8 mouse cellular contexts compared by ENCODE assay signal in the genomic region with DNA sequence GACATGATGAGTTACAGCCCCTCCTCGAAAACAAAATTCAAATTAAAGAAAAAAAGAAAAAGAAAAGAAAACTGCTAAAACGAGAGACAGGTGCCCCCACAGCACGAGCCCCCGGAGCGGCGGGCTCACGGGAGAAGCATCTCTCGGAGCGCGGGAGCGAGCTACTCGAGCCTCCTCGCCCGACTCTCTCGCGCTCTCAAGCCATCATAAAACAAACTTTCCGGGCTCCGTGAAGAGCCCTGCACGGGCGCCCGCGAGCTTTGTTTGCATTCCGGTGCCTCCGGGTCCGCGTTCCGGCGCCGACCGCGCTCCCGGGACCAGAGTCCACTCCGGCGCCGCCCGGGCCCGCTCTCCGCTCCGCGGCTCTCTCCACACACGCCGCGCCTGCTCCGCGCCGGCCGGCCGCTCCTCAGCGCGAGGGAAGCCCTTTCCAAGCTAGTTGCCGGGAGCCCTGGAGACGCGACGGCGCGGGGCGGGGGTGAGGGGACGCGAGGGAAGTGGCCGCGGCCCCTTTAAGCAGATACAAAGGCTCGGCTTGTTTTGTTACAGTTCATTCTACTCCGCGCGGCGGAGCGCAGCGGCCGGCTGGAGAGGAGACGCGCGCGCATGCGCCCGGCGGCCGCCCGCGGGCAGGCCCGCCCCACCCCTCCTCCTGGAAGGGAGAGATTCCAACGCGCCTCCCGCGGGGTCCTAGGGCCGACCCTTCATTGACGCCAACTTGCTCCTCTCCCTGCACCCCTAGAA. TPM values are rescaled to one million over a fixed set of nuclear protein-coding genes. Genes with fewer than 3 reads are reported as not detected.
DNase-seq lines count a peak whose midpoint lies in the region; TF ChIP-seq lines count a peak whose summit lies in the region.

Gene Magi1 (minus strand): TSS at position 600 of the 744 bp plus-strand sequence.

- no peak for TF ChIP-seq CTCF in lung, adult 2 months (IDR thresholded peaks at IDR 0.05; ENCODE audit: insufficient read depth, low read length)
- TF ChIP-seq CTCF in thymus, adult 2 months (IDR thresholded peaks at IDR 0.05; ENCODE audit: borderline replicate concordance, control insufficient read depth, extremely low read depth, insufficient read depth, low read length, poor library complexity): no peak

- no peaks in the 10 kb centered on the region for H3K27me3 ChIP-seq in hindbrain, embryonic 10.5 days (ENCODE audit: insufficient read depth, poor library complexity, severe bottlenecking)
- peaks cover 9% of the 10 kb centered on the region; the same call in 1 of the 2 replicates for H3K27me3 ChIP-seq in thymus, adult 2 months (ENCODE audit: control insufficient read depth, insufficient read depth, low read length)

- peak within 1 kb of the TSS; percentile 89 for H3K4me3 ChIP-seq in hindbrain, embryonic 10.5 days
- peak within 1 kb of the TSS; percentile 86 for H3K4me3 ChIP-seq in lung, adult 2 months (replicated peaks; ENCODE audit: extremely low read depth, low read depth, low read length)
- H3K4me3 ChIP-seq in thymus, adult 2 months (ENCODE audit: control insufficient read depth, insufficient read depth, low read length): peak within 1 kb of the TSS; percentile 38

- H3K9me3 ChIP-seq in hindbrain, embryonic 10.5 days: peaks cover 8% of the 10 kb centered on the region; the same call in 1 of the 2 replicates

- DNase-seq in Muller cell, postnatal 12 days (ENCODE audit: inconsistent ontology term): peak; percentile 98
- peak; percentile 94 for DNase-seq in cerebellum, adult 8-10 months
- DNase-seq in frontal cortex, adult 2 months (ENCODE audit: extremely low spot score in 1 of 2, low spot score in 1 of 2): peak; percentile 90 to 94
- peak; percentile 97 for DNase-seq in hindbrain, embryonic 10.5 days (ENCODE audit: low spot score)
- DNase-seq in layer of hippocampus, adult 8-10 months (ENCODE audit: low spot score in 2 of 2): peak; percentile 92 to 93
- peak; percentile 87 for DNase-seq in lung, adult 2 months
- DNase-seq in ovary, postnatal 10 days (ENCODE audit: low spot score): peak; percentile 83
- DNase-seq in thymus, adult 2 months: peak; percentile 61

- H3K4me1 ChIP-seq in hindbrain, embryonic 10.5 days (replicated peaks): peaks cover 38% of the 10 kb centered on the region
- H3K4me1 ChIP-seq in lung, adult 2 months (ENCODE audit: control insufficient read depth, insufficient read depth, low read length): 0 out of 2 replicates have a peak, but pooled peaks cover 2% of the 10 kb centered on the region
- peaks cover 13% of the 10 kb centered on the region for H3K4me1 ChIP-seq in thymus, adult 2 months (replicated peaks; ENCODE audit: control insufficient read depth, insufficient read depth, low read length)

- peak; percentile 53; the same call in 1 of the 2 replicates for TF ChIP-seq POLR2A in lung, adult 2 months (IDR thresholded peaks at IDR 0.05; ENCODE audit: borderline replicate concordance, extremely low read depth, low read depth, low read length)
- no peak for TF ChIP-seq POLR2A in thymus, adult 2 months (IDR thresholded peaks at IDR 0.05; ENCODE audit: control insufficient read depth, extremely low read depth, insufficient read depth, low read length, poor library complexity)

- H3K27ac ChIP-seq in hindbrain, embryonic 10.5 days: peak within 1 kb of the TSS; percentile 96
- H3K27ac ChIP-seq in thymus, adult 2 months (ENCODE audit: control insufficient read depth, insufficient read depth, low read length): no peak within 1 kb of the TSS

- H3K36me3 ChIP-seq in hindbrain, embryonic 10.5 days: no peaks in the 10 kb centered on the region
- H3K36me3 ChIP-seq in thymus, adult 2 months (ENCODE audit: control insufficient read depth, insufficient read depth, low read length): no peaks in the 10 kb centered on the region

- under 1% methylated on average over 86 of the region's 86 CpGs for WGBS in hindbrain, embryonic 10.5 days
- WGBS in lung, adult 2 months: 1% methylated on average over 86 of the region's 86 CpGs
- WGBS in thymus, adult 2 months: under 1% methylated on average over 85 of the region's 86 CpGs

RNA-seq across cellular contexts. Expression of gene Magi1, which starts in this region (rescaled TPM):
- polyA plus RNA-seq in frontal cortex, adult 2 months (2012; rRNA removed): 54.3 and 56.4 TPM in 2 replicates
- 19.3 and 25.0 TPM in 2 replicates for polyA plus RNA-seq in hindbrain, embryonic 10.5 days (2016; fragmentation: Nextera tagmentation; extraction: Ambion mirVana)
- 10 to 100 TPM; 48.5 to 57.3 (median 49.5) TPM for total RNA-seq in layer of hippocampus, adult 8-10 months (2022)
- polyA plus RNA-seq in lung, adult 2 months (2012; rRNA removed): 9.4 and 12.3 TPM in 2 replicates
- polyA plus RNA-seq in thymus, adult 2 months (2012; rRNA removed): 1.8 and 2.1 TPM in 2 replicates

Comparison
In these comparisons a context has a peak if more than half of its experiments do, and no peak if none do; other contexts are left out.
1. H3K4me3 ChIP-seq: peak in every context shown above with its lines; median percentile 89 in hindbrain, embryonic 10.5 days; 86 in lung, adult 2 months; 38 in thymus, adult 2 months.